Mouse (Mus musculus): ENCODE measurements around the gene Fhdc1. TPM values are rescaled to one million over a fixed set of nuclear protein-coding genes. Genes with fewer than 3 reads are reported as not detected.

Gene Fhdc1
- 5.2 and 6.1 TPM in 2 replicates for polyA plus RNA-seq (2014; fragmentation: Nextera tagmentation; extraction: Ambion mirVana)

DNA sequence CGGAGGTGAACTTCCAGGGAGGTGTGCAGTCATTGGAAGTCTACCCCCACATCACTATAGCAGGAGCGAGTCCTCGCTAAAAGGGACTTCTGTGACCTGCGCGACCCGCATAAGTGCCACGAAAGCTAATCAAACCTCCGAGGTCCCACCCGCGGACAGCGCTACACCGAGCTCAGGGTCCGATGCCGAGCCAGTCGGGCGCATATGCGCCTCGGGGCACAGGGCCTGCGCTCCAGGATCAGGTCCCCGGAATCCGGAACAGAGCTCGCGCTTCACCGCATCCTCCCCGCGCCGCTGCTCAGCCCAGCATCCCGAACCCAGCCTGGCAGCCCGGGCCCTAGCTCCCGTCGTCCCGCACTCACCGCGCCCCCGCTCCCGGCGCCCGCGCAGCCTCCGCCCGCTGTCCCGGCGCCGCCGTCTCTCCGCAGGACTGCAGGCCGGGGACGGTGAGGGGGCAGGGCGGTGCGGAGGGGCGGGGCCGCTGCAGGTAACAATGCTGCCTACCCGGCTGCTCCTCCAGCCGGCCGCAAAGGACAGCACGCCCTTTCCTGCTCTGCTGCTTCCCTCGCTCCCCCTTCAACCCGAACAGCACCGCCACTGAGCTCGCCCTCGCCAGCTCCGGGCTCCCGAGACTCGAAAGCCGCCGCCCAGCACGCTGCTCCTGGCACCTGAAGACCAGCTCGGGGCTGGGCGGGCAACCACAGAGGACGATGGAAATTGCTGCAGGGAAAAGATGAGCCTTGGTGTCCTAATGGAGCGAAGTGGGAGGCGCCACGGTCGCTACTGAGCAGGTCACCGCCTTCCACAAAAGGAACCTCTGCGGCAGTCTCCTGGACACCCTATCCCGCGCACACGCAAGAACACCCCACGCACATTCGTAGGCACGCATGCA lies at the start of gene Fhdc1:
Gene Fhdc1, minus strand, starts transcription at position 424 of the 892 bp plus-strand sequence.
- peaks cover 27% of the 10 kb centered on the region for H3K27me3 ChIP-seq (ENCODE audit: control insufficient read depth, insufficient read depth, low read length)
- peak; percentile 39 for DNase-seq (ENCODE audit: low spot score)
- peak within 1 kb of the TSS; percentile 66 for H3K27ac ChIP-seq
- peak; percentile 82 for ATAC-seq (ENCODE audit: low FRiP score)
- WGBS = under 1% methylated on average over 76 of the region's 82 CpGs
- peaks cover 7% of the 10 kb centered on the region for H3K4me1 ChIP-seq (replicated peaks; ENCODE audit: control insufficient read depth, insufficient read depth, low read length)
- H3K36me3 ChIP-seq (replicated peaks; ENCODE audit: control insufficient read depth, insufficient read depth) = no peaks in the 10 kb centered on the region
- H3K9ac ChIP-seq = peak within 1 kb of the TSS; percentile 68
- H3K9me3 ChIP-seq (ENCODE audit: control insufficient read depth, low read length) = no peaks in the 10 kb centered on the region
- H3K4me2 ChIP-seq (replicated peaks) = peak within 1 kb of the TSS; percentile 88
- peak within 1 kb of the TSS; percentile 59 for H3K4me3 ChIP-seq (replicated peaks; ENCODE audit: low read length)

DNA sequence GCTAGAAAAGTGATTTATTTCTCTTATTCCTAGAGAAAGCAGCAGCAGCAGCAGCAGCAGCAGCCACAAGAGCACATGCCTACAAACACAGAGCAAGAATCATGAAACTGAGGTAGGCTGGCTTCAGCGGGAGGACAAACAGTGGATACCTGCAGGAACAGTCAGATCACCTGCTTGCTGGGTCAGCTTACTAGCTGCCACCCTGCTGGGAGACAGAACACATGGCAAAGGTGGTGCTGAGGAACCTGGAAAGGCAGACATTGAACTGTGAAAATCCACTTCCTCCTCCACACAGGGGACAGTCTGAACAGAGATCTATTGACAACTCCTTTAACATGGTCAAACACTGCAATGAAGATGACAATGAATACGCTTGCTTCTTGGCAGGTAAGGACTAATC lies 48.8 kb upstream of the Fhdc1 start:
- H3K27ac ChIP-seq = no peak overlapping the region
- 85% methylated on average over 2 of the region's 2 CpGs for WGBS
- DNase-seq (ENCODE audit: low spot score) (no peak), ATAC-seq (ENCODE audit: low FRiP score) (no peak)
- H3K4me3 ChIP-seq (replicated peaks; ENCODE audit: low read length) = no peak overlapping the region
- H3K27me3 ChIP-seq (ENCODE audit: control insufficient read depth, insufficient read depth, low read length) = no peaks in the 10 kb centered on the region
- H3K4me1 ChIP-seq (replicated peaks; ENCODE audit: control insufficient read depth, insufficient read depth, low read length) = no peaks in the 10 kb centered on the region
- H3K4me2 ChIP-seq (replicated peaks) = no peak overlapping the region
- H3K9ac ChIP-seq = no peak overlapping the region
- H3K36me3 ChIP-seq (replicated peaks; ENCODE audit: control insufficient read depth, insufficient read depth) = no peaks in the 10 kb centered on the region
- no peaks in the 10 kb centered on the region for H3K9me3 ChIP-seq (ENCODE audit: control insufficient read depth, low read length)

DNA sequence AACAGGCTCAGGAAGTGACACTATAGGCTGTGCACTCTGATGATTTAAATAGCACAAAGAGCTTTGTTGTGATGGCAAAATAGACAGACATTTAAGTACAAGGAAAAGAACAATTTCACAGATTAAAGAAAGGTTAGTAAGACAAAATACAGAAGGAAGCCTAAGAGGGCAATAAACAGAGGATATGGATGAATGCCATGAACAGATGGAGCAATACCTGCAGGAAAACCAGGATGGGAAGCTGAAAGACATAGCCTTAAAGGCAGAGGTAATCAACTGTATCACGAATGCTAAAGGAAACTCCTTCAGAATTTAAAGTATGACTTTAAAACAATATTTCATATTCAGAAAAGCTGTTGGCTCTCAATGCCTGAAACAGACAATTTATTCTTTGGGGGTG lies 44.7 kb upstream of the Fhdc1 start:
- 63% methylated on average over 1 of the region's 1 CpGs for WGBS
- H3K27me3 ChIP-seq (ENCODE audit: control insufficient read depth, insufficient read depth, low read length) = no peaks in the 10 kb centered on the region
- H3K4me3 ChIP-seq (replicated peaks; ENCODE audit: low read length) = no peak overlapping the region
- H3K27ac ChIP-seq = 0 out of 2 replicates have a peak overlapping the region, but pooled peaks have one; percentile 14
- H3K4me2 ChIP-seq (replicated peaks) = no peak overlapping the region
- H3K36me3 ChIP-seq (replicated peaks; ENCODE audit: control insufficient read depth, insufficient read depth) = no peaks in the 10 kb centered on the region
- ATAC-seq (ENCODE audit: low FRiP score) (no peak), DNase-seq (ENCODE audit: low spot score) (no peak)
- H3K9ac ChIP-seq = no peak overlapping the region
- no peaks in the 10 kb centered on the region for H3K9me3 ChIP-seq (ENCODE audit: control insufficient read depth, low read length)
- no peaks in the 10 kb centered on the region for H3K4me1 ChIP-seq (replicated peaks; ENCODE audit: control insufficient read depth, insufficient read depth, low read length)

DNA sequence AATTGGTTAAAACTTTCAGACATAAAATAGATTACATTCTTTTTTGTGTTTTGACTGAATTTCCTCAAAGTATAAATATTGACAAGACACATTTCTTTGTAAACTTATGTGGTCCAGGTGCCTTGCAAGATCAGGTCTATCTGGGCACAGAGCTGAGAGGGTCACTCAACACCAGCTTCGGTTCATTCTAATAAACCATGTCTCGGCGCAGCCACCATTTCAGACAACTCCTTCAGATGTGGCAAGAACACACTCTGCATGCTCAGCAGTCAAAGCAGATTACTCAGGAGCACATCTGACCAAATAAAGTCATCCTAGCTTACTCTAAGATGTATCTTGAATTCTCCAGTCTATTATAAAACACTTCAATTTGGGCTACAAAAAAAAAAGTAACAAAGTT lies 35.9 kb upstream of the Fhdc1 start:
- no peak overlapping the region for H3K4me2 ChIP-seq (replicated peaks)
- no peaks in the 10 kb centered on the region for H3K4me1 ChIP-seq (replicated peaks; ENCODE audit: control insufficient read depth, insufficient read depth, low read length)
- no peaks in the 10 kb centered on the region for H3K36me3 ChIP-seq (replicated peaks; ENCODE audit: control insufficient read depth, insufficient read depth)
- no peaks in the 10 kb centered on the region for H3K27me3 ChIP-seq (ENCODE audit: control insufficient read depth, insufficient read depth, low read length)
- no peak for ATAC-seq (ENCODE audit: low FRiP score)
- H3K9me3 ChIP-seq (ENCODE audit: control insufficient read depth, low read length) = no peaks in the 10 kb centered on the region
- H3K4me3 ChIP-seq (replicated peaks; ENCODE audit: low read length) = no peak overlapping the region
- no peak overlapping the region for H3K27ac ChIP-seq
- no peak overlapping the region for H3K9ac ChIP-seq
- WGBS = 95% methylated on average over 3 of the region's 3 CpGs
- DNase-seq (ENCODE audit: low spot score) = no peak

DNA sequence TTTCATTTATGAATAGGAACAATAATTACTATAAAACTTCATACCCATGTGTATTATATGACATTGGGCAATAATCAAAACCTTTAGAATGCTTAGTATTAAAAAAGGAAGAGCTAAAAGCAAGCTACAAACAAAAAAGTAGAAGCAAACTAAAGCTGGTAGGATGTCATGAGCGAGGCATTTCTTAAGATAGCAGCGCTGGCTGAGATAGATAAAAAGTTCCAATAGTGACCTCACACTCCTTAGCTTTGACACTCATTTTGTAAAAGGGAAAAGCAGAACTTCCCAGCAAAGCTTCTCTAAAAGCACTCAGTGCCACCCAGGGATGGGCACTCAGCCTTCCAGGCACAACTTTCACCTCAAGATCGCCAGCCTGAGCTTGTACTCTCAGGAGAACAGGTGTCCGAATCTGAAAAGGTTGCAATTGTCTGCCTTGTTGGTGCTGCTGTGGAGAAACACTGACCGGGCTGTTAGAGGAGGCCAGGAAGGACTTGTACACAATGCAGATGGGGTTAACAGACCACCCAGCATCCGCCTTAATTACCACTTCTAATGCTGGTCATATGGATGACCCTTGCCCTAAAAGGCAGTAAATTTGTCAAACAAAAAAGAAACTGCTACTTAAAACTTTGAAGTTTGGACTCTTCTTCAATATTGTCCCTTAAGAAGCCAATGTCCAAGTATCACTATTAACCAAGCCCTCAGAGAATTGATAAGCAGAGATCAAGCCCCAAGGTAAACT lies 32.7 kb upstream of the Fhdc1 start:
- ATAC-seq (ENCODE audit: low FRiP score) (no peak), DNase-seq (ENCODE audit: low spot score) (no peak)
- Histone ChIP-seq H3K4me2 (replicated peaks) (no peak overlapping the region), H3K27ac (no peak overlapping the region), H3K36me3 (replicated peaks; ENCODE audit: control insufficient read depth, insufficient read depth) (no peaks in the 10 kb centered on the region), H3K9ac (no peak overlapping the region), H3K4me1 (replicated peaks; ENCODE audit: control insufficient read depth, insufficient read depth, low read length) (no peaks in the 10 kb centered on the region), H3K9me3 (ENCODE audit: control insufficient read depth, low read length) (no peaks in the 10 kb centered on the region), H3K4me3 (replicated peaks; ENCODE audit: low read length) (no peak overlapping the region), H3K27me3 (ENCODE audit: control insufficient read depth, insufficient read depth, low read length) (no peaks in the 10 kb centered on the region)
- 74% methylated on average over 6 of the region's 6 CpGs for WGBS

DNA sequence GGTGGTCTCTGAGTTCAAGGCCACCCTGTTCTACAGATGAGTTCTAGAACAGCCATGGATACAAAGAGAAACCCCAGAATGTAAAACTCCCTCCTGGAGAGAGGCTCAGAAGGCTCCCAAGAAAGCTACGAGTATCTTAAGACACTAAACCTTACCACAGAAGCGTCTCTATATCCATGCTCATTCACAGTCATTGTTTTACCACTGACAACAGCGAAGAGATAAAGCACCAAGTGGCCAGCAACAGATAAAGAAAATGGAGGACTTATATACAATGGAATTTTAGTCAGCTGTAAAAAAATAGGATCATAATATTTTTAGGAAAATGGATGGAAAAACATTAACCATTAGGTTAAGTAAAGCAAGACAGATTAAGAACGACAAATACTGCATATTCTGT lies 25.0 kb upstream of the Fhdc1 start:
- ATAC-seq (ENCODE audit: low FRiP score) (no peak), DNase-seq (ENCODE audit: low spot score) (no peak)
- H3K9me3 ChIP-seq (ENCODE audit: control insufficient read depth, low read length) = no peaks in the 10 kb centered on the region
- WGBS = 92% methylated on average over 4 of the region's 4 CpGs
- H3K4me1 ChIP-seq (replicated peaks; ENCODE audit: control insufficient read depth, insufficient read depth, low read length) = no peaks in the 10 kb centered on the region
- no peaks in the 10 kb centered on the region for H3K36me3 ChIP-seq (replicated peaks; ENCODE audit: control insufficient read depth, insufficient read depth)
- H3K27ac ChIP-seq = no peak overlapping the region
- no peaks in the 10 kb centered on the region for H3K27me3 ChIP-seq (ENCODE audit: control insufficient read depth, insufficient read depth, low read length)
- H3K4me2 ChIP-seq (replicated peaks) = no peak overlapping the region
- no peak overlapping the region for H3K4me3 ChIP-seq (replicated peaks; ENCODE audit: low read length)
- no peak overlapping the region for H3K9ac ChIP-seq

DNA sequence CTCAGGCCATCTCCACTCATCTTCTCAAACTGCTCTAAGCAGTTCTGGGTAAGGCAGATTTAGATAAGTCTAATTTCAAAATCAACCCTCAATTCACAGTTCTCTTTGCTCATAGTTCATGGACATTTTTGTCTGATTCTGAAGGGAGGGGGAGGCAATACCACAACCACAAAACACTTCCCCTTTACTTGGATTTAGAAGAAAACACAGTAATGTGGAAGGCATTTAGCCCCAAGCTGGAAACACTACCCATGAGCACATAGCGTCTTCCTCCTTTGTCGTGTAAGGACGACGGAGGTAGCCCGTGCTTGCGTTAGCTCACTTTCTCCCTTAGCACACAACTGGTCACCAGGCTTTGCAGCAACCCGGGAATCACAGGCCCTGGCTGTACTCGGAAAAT lies 24.1 kb upstream of the Fhdc1 start:
- Histone ChIP-seq H3K4me1 (replicated peaks; ENCODE audit: control insufficient read depth, insufficient read depth, low read length) (no peaks in the 10 kb centered on the region), H3K4me3 (replicated peaks; ENCODE audit: low read length) (no peak overlapping the region), H3K27ac (no peak overlapping the region), H3K36me3 (replicated peaks; ENCODE audit: control insufficient read depth, insufficient read depth) (no peaks in the 10 kb centered on the region), H3K9ac (no peak overlapping the region), H3K27me3 (ENCODE audit: control insufficient read depth, insufficient read depth, low read length) (no peaks in the 10 kb centered on the region), H3K9me3 (ENCODE audit: control insufficient read depth, low read length) (no peaks in the 10 kb centered on the region), H3K4me2 (replicated peaks) (no peak overlapping the region)
- ATAC-seq (ENCODE audit: low FRiP score) = no peak
- WGBS = 95% methylated on average over 8 of the region's 8 CpGs
- DNase-seq (ENCODE audit: low spot score) = no peak

DNA sequence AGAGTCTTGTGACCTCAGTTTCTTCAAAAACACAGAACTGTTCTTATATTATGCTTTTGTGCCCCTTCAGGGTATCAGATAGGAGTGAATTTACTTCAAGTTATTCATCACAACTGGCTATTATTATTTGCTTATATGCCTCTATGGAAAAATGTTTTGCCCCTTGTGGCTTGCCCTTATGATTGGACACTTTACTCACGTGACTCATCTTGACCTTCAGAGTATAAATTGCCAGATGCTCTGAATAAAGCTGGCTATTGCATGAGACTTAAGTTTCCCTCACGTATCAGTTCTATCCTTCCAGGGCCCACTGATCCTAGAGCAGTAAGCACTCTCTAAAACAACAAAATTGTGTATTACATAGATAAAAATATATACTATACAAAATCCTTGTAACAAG lies 21.9 kb upstream of the Fhdc1 start:
- Histone ChIP-seq H3K27ac (no peak overlapping the region), H3K27me3 (ENCODE audit: control insufficient read depth, insufficient read depth, low read length) (no peaks in the 10 kb centered on the region), H3K4me1 (replicated peaks; ENCODE audit: control insufficient read depth, insufficient read depth, low read length) (no peaks in the 10 kb centered on the region), H3K9ac (no peak overlapping the region), H3K4me3 (replicated peaks; ENCODE audit: low read length) (no peak overlapping the region), H3K9me3 (ENCODE audit: control insufficient read depth, low read length) (no peaks in the 10 kb centered on the region), H3K4me2 (replicated peaks) (no peak overlapping the region), H3K36me3 (replicated peaks; ENCODE audit: control insufficient read depth, insufficient read depth) (no peaks in the 10 kb centered on the region)
- DNase-seq (ENCODE audit: low spot score) (no peak), ATAC-seq (ENCODE audit: low FRiP score) (no peak)
- 84% methylated on average over 2 of the region's 2 CpGs for WGBS

DNA sequence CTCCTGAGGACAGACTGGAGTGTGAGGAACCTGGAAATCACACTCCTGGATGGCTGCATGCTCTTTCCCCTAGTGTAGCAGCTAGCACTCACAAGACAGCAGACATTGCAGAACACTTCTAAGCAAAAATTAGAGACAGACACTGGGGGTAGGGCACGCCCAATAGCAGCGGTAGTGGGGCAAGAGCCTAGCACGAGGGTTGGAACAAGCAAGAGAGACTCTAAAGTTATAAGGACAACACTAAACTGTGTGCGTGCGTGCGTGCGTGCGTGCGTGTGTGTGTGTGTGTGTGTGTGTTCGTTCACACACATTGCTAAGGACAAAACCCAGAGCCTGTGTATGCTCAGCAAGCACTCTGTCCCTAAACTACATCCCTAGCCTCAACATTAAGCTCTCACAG lies 20.3 kb upstream of the Fhdc1 start:
- DNase-seq (ENCODE audit: low spot score) = no peak
- no peak overlapping the region for H3K4me3 ChIP-seq (replicated peaks; ENCODE audit: low read length)
- no peaks in the 10 kb centered on the region for H3K27me3 ChIP-seq (ENCODE audit: control insufficient read depth, insufficient read depth, low read length)
- H3K9me3 ChIP-seq (ENCODE audit: control insufficient read depth, low read length) = no peaks in the 10 kb centered on the region
- no peak overlapping the region for H3K4me2 ChIP-seq (replicated peaks)
- H3K27ac ChIP-seq = no peak overlapping the region
- ATAC-seq (ENCODE audit: low FRiP score) = no peak
- H3K4me1 ChIP-seq (replicated peaks; ENCODE audit: control insufficient read depth, insufficient read depth, low read length) = no peaks in the 10 kb centered on the region
- 77% methylated on average over 10 of the region's 10 CpGs for WGBS
- H3K9ac ChIP-seq = no peak overlapping the region
- no peaks in the 10 kb centered on the region for H3K36me3 ChIP-seq (replicated peaks; ENCODE audit: control insufficient read depth, insufficient read depth)

Data from hindbrain, embryonic 14.5 days (tissue).